8 mouse cellular contexts compared by ENCODE assay signal in the genomic region with DNA sequence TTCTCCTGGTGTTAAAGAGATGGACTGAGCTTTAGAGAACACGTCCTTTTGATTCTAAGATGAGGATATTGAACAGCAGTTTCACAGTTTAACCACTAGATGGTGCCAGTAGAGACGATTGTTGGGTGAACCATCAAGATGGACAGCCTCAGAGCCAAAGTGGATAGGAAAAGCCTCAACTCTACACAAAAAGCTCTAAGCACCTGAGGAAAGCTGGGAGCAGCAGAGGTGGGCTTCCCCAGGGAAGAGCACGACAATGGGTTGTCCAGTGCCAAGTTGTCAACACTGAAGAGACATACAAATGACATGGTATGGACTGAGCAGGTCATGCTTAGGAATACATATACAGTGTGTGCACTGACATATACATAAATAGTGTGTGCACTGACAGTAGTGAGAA. TPM values are rescaled to one million over a fixed set of nuclear protein-coding genes. Genes with fewer than 3 reads are reported as not detected.
DNase-seq lines count a peak whose midpoint lies in the region; ATAC-seq and TF ChIP-seq lines count a peak whose summit lies in the region.

No protein-coding gene starts in this region.

- no peak overlapping the region for H3K4me2 ChIP-seq in lung, postnatal 0 days (replicated peaks; ENCODE audit: low read depth, low read length)
- H3K4me2 ChIP-seq in midbrain, embryonic 14.5 days (ENCODE audit: low read length), result no peak overlapping the region

- TF ChIP-seq CTCF in lung, postnatal 0 days (IDR thresholded peaks at IDR 0.05), result peak; percentile 79

- no peak for DNase-seq in frontal cortex, postnatal 25 days (ENCODE audit: low spot score in 2 of 2)
- peak; percentile 65 for DNase-seq in lung, postnatal 0 days (ENCODE audit: low spot score)
- no peak for DNase-seq in lung, postnatal 4 days
- peak; percentile 13 to 16 for DNase-seq in cerebellum, postnatal 25 days
- peak; percentile 84 for DNase-seq in midbrain, embryonic 14.5 days
- DNase-seq in spleen, postnatal 10 days (ENCODE audit: low spot score in 2 of 2), result no peak
- no peak for DNase-seq in kidney, adult 11 months

- no peak overlapping the region for H3K4me3 ChIP-seq in lung, postnatal 0 days (ENCODE audit: low read depth, low read length)
- no peak overlapping the region for H3K4me3 ChIP-seq in midbrain, embryonic 14.5 days (replicated peaks; ENCODE audit: low read depth, low read length)

- H3K36me3 ChIP-seq in lung, postnatal 0 days (ENCODE audit: insufficient read depth, low read length), result no peaks in the 10 kb centered on the region
- no peaks in the 10 kb centered on the region for H3K36me3 ChIP-seq in midbrain, embryonic 14.5 days (ENCODE audit: control insufficient read depth, insufficient read depth, low read length)

- H3K9me3 ChIP-seq in lung, postnatal 0 days (ENCODE audit: low read length), result no peaks in the 10 kb centered on the region
- no peaks in the 10 kb centered on the region for H3K9me3 ChIP-seq in midbrain, embryonic 14.5 days (ENCODE audit: control insufficient read depth, low read length)

- no peak for TF ChIP-seq EP300 in lung, postnatal 0 days (IDR thresholded peaks at IDR 0.05)

- WGBS in lung, postnatal 0 days, result 8% methylated on average over 3 of the region's 3 CpGs
- 5% methylated on average over 3 of the region's 3 CpGs for WGBS in midbrain, embryonic 14.5 days

- H3K4me1 ChIP-seq in lung, postnatal 0 days (ENCODE audit: insufficient read depth, low read depth, low read length), result no peaks in the 10 kb centered on the region
- H3K4me1 ChIP-seq in midbrain, embryonic 14.5 days (ENCODE audit: control insufficient read depth, insufficient read depth, low read length), result no peaks in the 10 kb centered on the region

- no peaks in the 10 kb centered on the region for H3K27me3 ChIP-seq in lung, postnatal 0 days (replicated peaks; ENCODE audit: insufficient read depth, low read length)
- H3K27me3 ChIP-seq in midbrain, embryonic 14.5 days (ENCODE audit: control insufficient read depth, insufficient read depth, low read length), result no peaks in the 10 kb centered on the region

- ATAC-seq in frontal cortex, adult (ENCODE audit: low TSS enrichment), result peak; percentile 89
- ATAC-seq in lung, postnatal 0 days, result no peak
- no peak for ATAC-seq in midbrain, embryonic 14.5 days (ENCODE audit: low FRiP score, low TSS enrichment)

- no peak overlapping the region for H3K9ac ChIP-seq in lung, postnatal 0 days (replicated peaks; ENCODE audit: low read depth)
- no peak overlapping the region for H3K9ac ChIP-seq in midbrain, embryonic 14.5 days (replicated peaks; ENCODE audit: low read length)

- no peak overlapping the region for H3K27ac ChIP-seq in lung, postnatal 0 days (ENCODE audit: low read length)
- no peak overlapping the region for H3K27ac ChIP-seq in midbrain, embryonic 14.5 days (replicated peaks; ENCODE audit: low read depth, low read length)

RNA-seq across cellular contexts. Expression of gene Ppp4r4, which starts 12.1 kb away (rescaled TPM):
- 6.1 and 6.3 TPM in 2 replicates for polyA plus RNA-seq in lung, postnatal 0 days (2015; fragmentation: Nextera tagmentation; extraction: Ambion mirVana)
- polyA plus RNA-seq in midbrain, embryonic 14.5 days (2014; fragmentation: Nextera tagmentation; extraction: Ambion mirVana), result 3.3 and 3.9 TPM in 2 replicates

Comparison
In these comparisons a context has a peak if more than half of its experiments do, and no peak if none do; other contexts are left out.
1. DNase-seq: peak in lung, postnatal 0 days (single experiment), cerebellum, postnatal 25 days (2 of 2) and midbrain, embryonic 14.5 days (single experiment); none in frontal cortex, postnatal 25 days (0 of 2), lung, postnatal 4 days (0 of 2), spleen, postnatal 10 days (0 of 2) and kidney, adult 11 months (single experiment).